Mouse (Mus musculus): Measurements from ENCODE around the gene Rfwd3.
A peak's percentile ranks its signal among the peaks of the same experiment; 100 is the strongest.
"Not testable (repeated sequence)": the region's sequence is repeated elsewhere in the genome, so short reads cannot be mapped to it uniquely, and the experiment has no call there.

The Rfwd3 gene

GRCm38 (mm10) chr8:111290586-111290985, 9.4 kb downstream of the Rfwd3 start:
- no peak for DNase-seq (ENCODE audit: low spot score in 2 of 2)

- DNase-seq (ENCODE audit: low spot score in 2 of 2) = no peak
Observed at GRCm38 (mm10) chr8:111285603-111286002, 14.4 kb downstream of the Rfwd3 start.

- DNase-seq (ENCODE audit: low spot score in 2 of 2) = no peak
Observed at GRCm38 (mm10) chr8:111282093-111282492, 17.9 kb downstream of the Rfwd3 start.

- DNase-seq (ENCODE audit: low spot score in 2 of 2) = no peak
Observed at GRCm38 (mm10) chr8:111268277-111268676, 31.7 kb downstream of the Rfwd3 start.

- not testable (repeated sequence) for DNase-seq (ENCODE audit: low spot score in 2 of 2)
Observed at GRCm38 (mm10) chr8:111266161-111266560, 33.9 kb downstream of the Rfwd3 start.

- no peak for DNase-seq (ENCODE audit: low spot score in 2 of 2)
Observed at GRCm38 (mm10) chr8:111264693-111265220, 35.3 kb downstream of the Rfwd3 start.

- no peak for DNase-seq (ENCODE audit: low spot score in 2 of 2)
Observed at GRCm38 (mm10) chr8:111261981-111262381, 38.0 kb downstream of the Rfwd3 start.

GRCm38 (mm10) chr8:111260251-111260650, 39.8 kb downstream of the Rfwd3 start:
- no peak for DNase-seq (ENCODE audit: low spot score in 2 of 2)

GRCm38 (mm10) chr8:111259408-111259741, 40.6 kb downstream of the Rfwd3 start:
- DNase-seq (ENCODE audit: low spot score in 2 of 2) = no peak

GRCm38 (mm10) chr8:111258631-111259407, 41.2 kb downstream of the Rfwd3 start, which contains the start of gene Glg1:
Gene Glg1 (minus strand): TSS chr8:111259216.
- DNase-seq (ENCODE audit: low spot score in 2 of 2) = peak; percentile 93 to 95

GRCm38 (mm10) chr8:111258010-111258630, 41.9 kb downstream of the Rfwd3 start:
- DNase-seq (ENCODE audit: low spot score in 2 of 2) = peak in 1 of 2 experiments; percentile 62

GRCm38 (mm10) chr8:111252487-111253112, 47.4 kb downstream of the Rfwd3 start:
- no peak for DNase-seq (ENCODE audit: low spot score in 2 of 2)

- no peak for DNase-seq (ENCODE audit: low spot score in 2 of 2)
Observed at GRCm38 (mm10) chr8:111250111-111250510, 49.9 kb downstream of the Rfwd3 start.

- DNase-seq (ENCODE audit: low spot score in 2 of 2) = no peak
Observed at GRCm38 (mm10) chr8:111248136-111248535, 51.9 kb downstream of the Rfwd3 start.

GRCm38 (mm10) chr8:111246864-111247263, 53.2 kb downstream of the Rfwd3 start:
- DNase-seq (ENCODE audit: low spot score in 2 of 2) = not testable (repeated sequence)

GRCm38 (mm10) chr8:111246287-111246830, 53.7 kb downstream of the Rfwd3 start:
- no peak for DNase-seq (ENCODE audit: low spot score in 2 of 2)

GRCm38 (mm10) chr8:111237301-111237700, 62.7 kb downstream of the Rfwd3 start:
- DNase-seq (ENCODE audit: low spot score in 2 of 2) = no peak

GRCm38 (mm10) chr8:111233730-111234129, 66.3 kb downstream of the Rfwd3 start:
- DNase-seq (ENCODE audit: low spot score in 2 of 2) = no peak

GRCm38 (mm10) chr8:111224153-111224552, 75.9 kb downstream of the Rfwd3 start:
- no peak for DNase-seq (ENCODE audit: low spot score in 2 of 2)

Data from urinary bladder, postnatal 4 days (tissue).